Mouse (Mus musculus) brain, embryonic 14.5 days (tissue): ENCODE measurements around the gene Cep170. TPM values are rescaled to one million over a fixed set of nuclear protein-coding genes. Genes with fewer than 3 reads are reported as not detected.

ENCODE experiments used
- DNase-seq: peaks from one replicate; pipeline ENCODE4 v3.0.0-alpha.2; 2011; ENCODE audit warnings: low read depth
- CTCF ChIP-seq: fragments of 200-500 bp; IDR thresholded peaks from 2 replicates; pipeline ENCODE4 v1.5.1; 2012; ENCODE audit warnings: inconsistent platforms, mild to moderate bottlenecking, moderate library complexity, borderline replicate concordance; ENCODE audit not compliant: insufficient read depth, insufficient read length; ENCODE audit errors: extremely low read depth
- POLR2A ChIP-seq: fragments of 200-500 bp; IDR thresholded peaks from 2 replicates; pipeline ENCODE4 v1.6.1; 2012; ENCODE audit warnings: mild to moderate bottlenecking, inconsistent platforms, borderline replicate concordance; ENCODE audit not compliant: poor library complexity, insufficient read depth, insufficient read length, severe bottlenecking; ENCODE audit errors: extremely low read depth
- polyA plus RNA-seq: library from polyadenylated mRNA; depleted of rRNA; stranded (reverse); fragments of >200 nt; gene quantifications from 2 replicates; pipeline ENCODE4 v1.2.3, GENCODE M21; 2012

The Cep170 gene
- polyA plus RNA-seq, 1 experiment: 198 TPM

GRCm38 (mm10) chr1:176834880-176835279, 21.0 kb upstream of the Cep170 start:
- no peak for TF ChIP-seq POLR2A
- no peak for TF ChIP-seq CTCF
- DNase-seq: peak; percentile 41

GRCm38 (mm10) chr1:176833948-176834347, 20.1 kb upstream of the Cep170 start:
- DNase-seq: no peak
- TF ChIP-seq POLR2A: no peak
- no peak for TF ChIP-seq CTCF

GRCm38 (mm10) chr1:176833257-176833656, 19.4 kb upstream of the Cep170 start:
- TF ChIP-seq CTCF (no peak), POLR2A (no peak)
- no peak for DNase-seq

DNA sequence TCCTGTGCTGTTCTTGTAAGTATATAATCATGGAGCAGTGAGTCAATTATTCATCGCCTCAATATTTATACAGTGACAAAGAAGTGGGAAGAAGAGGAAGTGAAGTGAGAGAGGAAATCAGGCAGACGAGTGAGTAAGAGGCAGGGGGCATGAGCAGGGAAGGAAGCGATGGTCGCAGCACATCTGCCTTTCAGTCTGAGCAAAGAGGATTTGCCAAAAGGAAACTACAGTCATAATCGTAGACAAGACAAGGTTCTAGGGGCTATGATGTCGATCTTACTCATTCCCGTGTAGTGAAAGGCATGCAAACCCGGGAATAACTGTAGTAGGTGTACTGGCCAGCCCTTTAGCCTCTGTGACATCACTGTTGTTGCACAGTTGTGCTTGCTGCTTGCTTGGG, 18.7 kb upstream of the Cep170 start:
- DNase-seq: no peak
- no peak for TF ChIP-seq CTCF
- no peak for TF ChIP-seq POLR2A

DNA sequence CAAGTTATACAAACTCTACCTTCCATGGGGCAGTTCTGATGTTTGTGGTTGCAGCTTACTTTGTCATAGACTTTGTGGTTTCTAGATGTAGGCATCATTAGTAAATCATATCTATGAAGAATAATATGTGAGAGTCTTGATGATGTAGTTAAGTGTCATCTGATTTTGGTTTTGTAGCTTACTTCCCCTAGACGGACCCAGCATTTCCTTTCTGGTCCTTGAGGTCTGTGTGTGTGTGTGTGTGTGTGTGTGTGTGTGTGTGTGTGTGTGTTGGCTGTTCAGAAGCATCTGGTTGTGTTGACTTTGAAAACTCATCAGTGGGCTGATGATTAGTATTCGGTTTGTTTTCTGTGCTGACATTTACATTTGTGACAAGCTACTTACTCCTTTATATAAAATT, 18.2 kb upstream of the Cep170 start:
- no peak for DNase-seq
- TF ChIP-seq POLR2A (no peak), CTCF (no peak)

DNA sequence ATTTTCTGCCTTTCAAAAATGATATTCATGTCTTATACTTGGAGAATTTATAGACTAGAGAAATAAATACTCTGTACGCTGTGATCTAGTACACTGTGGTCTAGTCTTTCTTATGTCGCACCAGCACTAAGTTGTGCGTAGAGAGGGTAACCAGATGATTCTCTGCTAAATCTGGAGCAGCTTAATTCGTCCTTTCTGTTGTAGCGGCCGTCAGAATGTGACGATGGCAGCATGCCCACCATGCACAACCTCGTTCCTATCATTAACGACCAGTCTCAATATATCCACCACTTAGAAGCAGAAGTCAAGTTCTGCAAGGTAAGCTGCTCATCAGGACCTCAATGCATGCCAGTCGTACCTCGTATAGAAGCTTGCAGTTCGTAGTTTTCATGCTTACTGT, 14.8 kb upstream of the Cep170 start:
- DNase-seq: no peak
- TF ChIP-seq POLR2A: no peak
- TF ChIP-seq CTCF: no peak

DNA sequence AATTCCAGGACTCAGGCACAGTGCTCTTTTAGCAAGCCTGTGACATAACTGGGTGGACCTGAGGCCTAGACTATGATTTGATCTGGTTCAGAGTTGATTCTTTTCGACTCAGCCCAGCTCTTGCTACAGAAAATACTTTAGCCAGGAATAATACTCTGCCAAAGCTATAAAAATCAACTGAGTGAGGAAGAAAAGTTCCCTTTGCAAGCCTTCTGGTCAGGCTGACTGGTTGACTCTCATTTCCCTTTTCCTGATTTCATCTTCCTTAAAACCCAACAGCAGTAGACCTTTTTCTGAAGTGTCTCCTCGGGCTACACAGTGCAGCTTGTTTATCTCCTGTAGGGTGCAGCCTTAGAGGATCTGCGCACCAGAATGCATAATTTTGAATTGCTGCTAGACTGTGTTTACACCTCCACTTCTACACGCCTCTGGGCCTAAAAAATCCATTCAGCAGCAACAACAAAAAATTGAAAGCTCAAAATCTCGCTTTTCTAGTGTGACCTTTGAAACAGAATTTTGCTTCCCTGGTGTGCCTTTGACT, 14.1 kb upstream of the Cep170 start:
- TF ChIP-seq CTCF (no peak), POLR2A (no peak)
- DNase-seq: no peak

GRCm38 (mm10) chr1:176827365-176827764, 13.5 kb upstream of the Cep170 start:
- TF ChIP-seq CTCF: no peak
- TF ChIP-seq POLR2A: no peak
- DNase-seq: no peak

GRCm38 (mm10) chr1:176826931-176827330, 13.1 kb upstream of the Cep170 start:
- no peak for DNase-seq
- TF ChIP-seq CTCF (no peak), POLR2A (no peak)

- no peak for DNase-seq
- no peak for TF ChIP-seq POLR2A
- no peak for TF ChIP-seq CTCF
These were observed 12.3 kb upstream of the Cep170 start for GRCm38 (mm10) chr1:176826186-176826585.

DNA sequence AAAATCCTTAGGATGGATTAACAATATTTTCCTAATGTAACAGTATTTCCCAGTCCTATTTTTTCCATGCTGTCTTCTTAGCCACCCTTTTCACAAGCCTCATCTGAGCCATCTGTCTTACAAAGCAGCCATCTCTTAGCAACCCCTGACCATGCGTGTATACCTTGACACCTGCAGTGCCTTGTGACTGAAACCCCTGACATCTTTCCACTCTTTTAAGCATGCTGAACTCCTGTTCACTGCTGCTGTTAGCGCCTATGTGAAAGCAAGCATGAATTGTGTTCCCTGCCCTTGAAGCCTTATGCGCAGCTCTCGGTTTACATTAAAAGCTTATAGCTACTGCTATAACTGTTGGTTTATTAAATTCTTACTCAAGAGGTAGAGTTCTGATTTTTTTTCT, 11.2 kb upstream of the Cep170 start:
- no peak for TF ChIP-seq POLR2A
- no peak for TF ChIP-seq CTCF
- peak; percentile 32 for DNase-seq

- DNase-seq: no peak
- TF ChIP-seq POLR2A: no peak
- no peak for TF ChIP-seq CTCF
These were observed 10.7 kb upstream of the Cep170 start for GRCm38 (mm10) chr1:176824611-176825010.
